Mouse (Mus musculus) neural tube, embryonic 10.5 days (tissue): ENCODE measurements around the gene Pih1d2.
A peak's percentile ranks its signal among the peaks of the same experiment; 100 is the strongest.

Source experiments
- DNase-seq: peaks from one replicate; pipeline ENCODE4 v3.0.0-alpha.2; 2017; ENCODE audit warnings: low spot score; ENCODE audit errors: extremely low spot score

The Pih1d2 gene

GRCm38 (mm10) chr9:50616766-50617603, at the start of gene Pih1d2, which contains the start of gene Nkapd1:
TSS of gene Pih1d2 (plus strand) at chr9:50617321.
TSS of gene Nkapd1 (minus strand) at chr9:50617464.
- DNase-seq: peak; percentile 89

GRCm38 (mm10) chr9:50567372-50567771, 49.7 kb upstream of the Pih1d2 start:
- DNase-seq: no peak

- DNase-seq: no peak
Observed at GRCm38 (mm10) chr9:50567881-50568280, 49.2 kb upstream of the Pih1d2 start.

GRCm38 (mm10) chr9:50569599-50570525, 47.3 kb upstream of the Pih1d2 start:
- DNase-seq: no peak

GRCm38 (mm10) chr9:50580370-50580769, 36.8 kb upstream of the Pih1d2 start:
- no peak for DNase-seq

- DNase-seq: no peak
Observed at GRCm38 (mm10) chr9:50585145-50585818, 31.8 kb upstream of the Pih1d2 start.

GRCm38 (mm10) chr9:50586955-50587354, 30.2 kb upstream of the Pih1d2 start:
- DNase-seq: no peak

- DNase-seq: no peak
Observed at GRCm38 (mm10) chr9:50590856-50591518, 26.1 kb upstream of the Pih1d2 start.

GRCm38 (mm10) chr9:50592955-50593354, 24.2 kb upstream of the Pih1d2 start:
- DNase-seq: no peak

- peak; percentile 27 for DNase-seq
Observed at GRCm38 (mm10) chr9:50593544-50593943, 23.6 kb upstream of the Pih1d2 start.

GRCm38 (mm10) chr9:50594794-50595417, 22.2 kb upstream of the Pih1d2 start:
- no peak for DNase-seq

- no peak for DNase-seq
Observed at GRCm38 (mm10) chr9:50596973-50597372, 20.1 kb upstream of the Pih1d2 start.

- DNase-seq: no peak
Observed at GRCm38 (mm10) chr9:50601536-50601935, 15.6 kb upstream of the Pih1d2 start.

- no peak for DNase-seq
Observed at GRCm38 (mm10) chr9:50602055-50602845, 14.9 kb upstream of the Pih1d2 start.

- peak; percentile 90 for DNase-seq
Observed at GRCm38 (mm10) chr9:50603189-50603997, 13.7 kb upstream of the Pih1d2 start, which contains the start of the genes Sdhd and Timm8b. TSS of gene Sdhd (minus strand) at chr9:50603812. TSS of gene Timm8b (plus strand) at chr9:50603910.

- DNase-seq: no peak
Observed at GRCm38 (mm10) chr9:50603998-50604324, 13.2 kb upstream of the Pih1d2 start.

- no peak for DNase-seq
Observed at GRCm38 (mm10) chr9:50604338-50604737, 12.8 kb upstream of the Pih1d2 start.

GRCm38 (mm10) chr9:50612115-50612514, 5.0 kb upstream of the Pih1d2 start:
- no peak for DNase-seq

GRCm38 (mm10) chr9:50616161-50616560, 960 bp upstream of the Pih1d2 start:
- no peak for DNase-seq
